Mouse (Mus musculus) lung, postnatal 36 days (tissue): ENCODE results near the gene Rpain.
A peak's percentile ranks its signal among the peaks of the same experiment; 100 is the strongest.

ENCODE experiments used
- DNase-seq: peaks from one replicate; pipeline ENCODE4 v3.0.0; 2022; ENCODE audit warnings: mixed read lengths

Gene Rpain

DNA sequence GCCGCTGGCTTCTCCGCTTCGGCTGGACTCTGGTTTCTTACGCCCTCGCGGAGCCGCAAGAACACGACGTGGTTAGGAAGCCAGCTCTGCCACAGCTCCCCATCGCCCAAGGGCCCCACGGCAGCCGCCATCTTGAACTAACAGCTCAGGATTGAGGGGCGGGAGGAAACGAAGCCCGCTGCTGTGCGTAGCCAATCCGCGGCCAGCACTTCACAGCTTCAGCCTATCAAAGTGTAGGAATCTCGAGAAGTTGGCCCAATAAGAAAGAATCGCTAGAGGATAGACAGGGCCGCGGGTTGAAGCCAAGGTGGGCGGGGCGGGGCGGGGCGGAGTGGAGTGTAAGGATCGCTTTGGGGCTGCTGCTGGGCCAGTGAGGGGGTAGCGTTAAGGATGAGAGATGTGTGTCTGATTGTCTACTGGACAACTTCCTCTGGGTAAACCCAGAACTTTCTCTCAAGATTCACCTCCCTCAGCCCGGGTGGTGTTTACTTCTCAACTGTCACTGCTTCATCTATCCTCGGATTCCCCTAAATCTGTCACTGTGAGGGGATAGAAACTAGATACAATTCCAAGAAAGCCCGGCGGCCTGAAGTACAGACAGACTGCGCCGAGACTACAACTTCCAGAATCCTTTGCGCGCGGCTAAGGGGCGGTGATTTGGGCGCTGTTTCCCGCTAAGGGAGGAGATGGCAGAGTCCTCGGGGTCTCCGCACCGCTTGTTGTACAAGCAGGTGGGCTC, at the start of gene Rpain, which contains the start of gene Nup88:
Rpain (plus strand) TSS at position 393 of the 739 bp plus-strand sequence.
Nup88 (minus strand) TSS at position 153 of the 739 bp plus-strand sequence.
- peak; percentile 97 for DNase-seq

GRCm38 (mm10) chr11:70931461-70931860, 38.6 kb upstream of the Rpain start:
- DNase-seq, result no peak

- DNase-seq, result no peak
Observed at GRCm38 (mm10) chr11:70935316-70935715, 34.7 kb upstream of the Rpain start.

DNA sequence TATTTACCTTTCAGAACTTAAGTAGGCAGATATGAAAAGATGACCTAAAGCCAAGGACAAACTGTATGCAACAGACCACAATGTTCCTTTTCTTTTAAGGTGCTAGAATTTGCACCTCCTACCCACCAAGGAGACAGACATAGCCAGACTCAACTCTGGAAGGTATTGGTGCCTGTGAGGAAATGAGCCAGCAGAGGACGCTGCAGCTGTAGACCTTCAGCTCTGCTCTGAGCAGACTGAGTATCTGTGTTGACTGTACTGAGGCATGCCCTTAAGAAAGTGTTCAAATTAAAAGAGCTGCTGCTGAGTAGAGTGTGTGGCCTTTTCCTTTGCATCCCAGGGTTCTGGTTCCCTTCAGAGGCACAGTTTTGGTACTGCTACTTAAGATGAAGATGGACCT, 27.4 kb upstream of the Rpain start:
- DNase-seq, result no peak

- DNase-seq, result no peak
Observed at GRCm38 (mm10) chr11:70943651-70944050, 26.4 kb upstream of the Rpain start.

DNA sequence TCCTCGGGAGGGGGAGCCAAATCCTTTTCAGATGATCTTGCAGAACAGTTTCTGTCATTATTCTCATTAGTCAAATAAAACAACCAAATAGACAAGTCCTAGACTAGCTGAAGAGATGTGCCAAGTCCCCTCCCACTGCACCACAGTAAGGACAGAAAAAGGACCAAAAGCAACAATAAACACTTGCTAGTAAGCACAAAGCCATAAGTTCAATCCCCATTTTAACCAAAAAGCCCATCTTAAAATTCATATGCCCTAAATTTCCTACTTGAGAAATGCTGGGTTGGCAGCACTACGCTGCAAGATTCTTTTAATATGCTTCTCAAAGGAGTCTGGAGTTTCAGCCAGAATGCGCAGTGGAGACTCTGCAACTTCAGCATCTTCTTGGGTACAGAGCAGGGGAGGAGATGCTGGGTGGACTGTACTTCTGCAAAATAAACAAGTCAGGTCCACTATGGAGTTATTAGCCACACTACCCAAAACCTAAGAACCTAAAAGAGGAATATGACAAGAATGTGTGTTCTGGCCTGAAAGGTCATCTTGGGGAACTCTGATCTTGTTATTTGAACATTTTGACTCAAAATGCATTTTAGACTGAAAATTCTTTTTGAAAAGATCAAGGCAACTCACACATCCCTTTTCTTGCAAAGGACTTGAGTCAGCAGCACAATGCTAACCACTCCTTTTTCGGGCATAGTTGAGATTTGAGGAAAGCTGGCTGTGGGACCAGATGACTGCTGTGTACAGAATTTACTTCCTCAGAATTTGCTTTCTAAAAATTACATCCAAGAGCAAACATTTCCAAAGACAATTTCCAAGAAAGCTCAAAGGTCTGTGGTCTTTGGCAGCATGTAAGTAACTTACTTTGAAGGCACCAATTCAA, 24.8 kb upstream of the Rpain start:
- DNase-seq, result no peak

- DNase-seq, result no peak
Observed at GRCm38 (mm10) chr11:70954711-70955110, 15.3 kb upstream of the Rpain start.

DNA sequence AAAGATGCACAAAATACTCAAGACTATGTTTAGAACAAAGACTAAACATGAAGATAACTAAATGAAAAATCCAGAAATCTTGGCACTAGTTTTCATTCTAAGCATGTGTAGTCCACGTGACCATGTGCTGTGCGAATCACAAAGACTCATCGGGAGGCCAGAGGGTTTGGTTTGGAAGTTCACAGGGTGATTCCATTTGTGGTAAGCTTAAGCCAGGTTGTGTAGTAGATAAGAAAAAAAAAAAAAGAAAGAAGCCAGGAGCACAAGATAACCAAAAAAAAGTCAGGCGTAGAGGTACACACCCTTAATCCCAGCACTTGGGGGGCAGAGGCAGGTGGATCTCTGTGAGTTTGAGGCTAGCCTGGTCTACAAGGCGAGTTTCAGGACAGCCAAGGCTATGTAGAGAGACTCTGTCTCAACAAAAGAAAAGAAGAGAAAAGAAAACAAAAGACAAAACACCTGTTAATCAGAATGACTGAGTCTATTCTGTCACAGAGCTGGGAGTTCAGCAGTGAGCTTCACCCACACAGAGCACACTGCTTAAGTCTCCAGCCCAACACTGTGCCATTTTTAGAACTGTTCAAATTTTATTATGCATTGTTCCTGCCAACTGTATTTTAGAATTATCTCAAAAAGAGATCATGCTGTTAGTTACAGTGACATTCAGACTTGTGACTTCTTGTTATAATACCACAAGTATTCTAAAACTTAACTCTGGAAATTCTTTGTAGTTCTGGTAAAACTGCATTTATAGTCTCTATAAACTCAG, 9.0 kb upstream of the Rpain start:
- no peak for DNase-seq

GRCm38 (mm10) chr11:70964222-70964907, 5.6 kb upstream of the Rpain start:
- DNase-seq, result no peak

DNA sequence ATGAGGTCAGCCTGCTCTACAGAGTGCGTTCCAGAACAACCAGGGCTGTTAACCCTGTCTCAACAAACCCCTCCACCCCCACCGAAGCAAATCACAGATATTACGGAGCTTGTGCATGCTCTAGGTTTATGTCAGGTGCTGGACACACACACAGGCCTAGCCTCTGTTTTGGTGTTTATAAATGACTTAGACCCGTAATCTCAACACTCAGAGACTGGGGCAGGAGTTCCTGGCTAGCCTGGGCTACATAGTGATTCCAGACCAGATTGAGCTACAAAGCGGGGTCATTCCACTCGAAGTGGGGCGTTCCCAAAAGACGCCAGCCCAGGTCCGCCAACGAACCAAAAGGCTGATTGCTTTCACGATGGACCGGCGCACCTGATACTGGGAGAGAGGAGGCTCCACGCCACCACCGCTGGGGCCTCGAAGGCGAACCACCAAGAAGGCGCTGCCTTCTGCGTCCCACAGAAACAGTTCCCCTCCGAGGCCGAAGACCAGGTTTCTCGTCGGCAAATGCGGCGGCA, 680 bp upstream of the Rpain start:
- no peak for DNase-seq

- peak; percentile 67 for DNase-seq
Observed at GRCm38 (mm10) chr11:70970560-70971540, 837 bp downstream of the Rpain start.

GRCm38 (mm10) chr11:70972586-70972985, 2.6 kb downstream of the Rpain start:
- no peak for DNase-seq

DNA sequence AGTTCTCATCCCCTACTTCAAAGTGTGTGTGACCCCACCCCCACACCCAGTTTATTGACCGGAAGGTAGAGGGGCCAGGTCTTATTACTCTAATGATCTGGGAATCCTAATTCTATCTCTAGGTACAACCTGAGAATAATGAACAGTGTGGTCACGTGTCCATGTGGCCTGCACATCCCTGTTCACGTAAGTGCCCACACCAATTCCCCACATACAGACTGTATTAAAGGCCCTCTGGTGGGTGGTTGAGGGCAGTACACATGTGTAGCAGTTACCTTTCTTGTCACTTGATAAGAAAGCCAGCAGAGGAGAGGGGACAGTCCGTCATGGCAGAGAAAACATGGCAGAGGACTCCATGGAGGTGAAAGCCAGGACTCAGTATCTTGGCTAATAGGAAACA, 3.9 kb downstream of the Rpain start:
- peak; percentile 11 for DNase-seq

- no peak for DNase-seq
Observed at GRCm38 (mm10) chr11:70975193-70975592, 5.2 kb downstream of the Rpain start.

DNA sequence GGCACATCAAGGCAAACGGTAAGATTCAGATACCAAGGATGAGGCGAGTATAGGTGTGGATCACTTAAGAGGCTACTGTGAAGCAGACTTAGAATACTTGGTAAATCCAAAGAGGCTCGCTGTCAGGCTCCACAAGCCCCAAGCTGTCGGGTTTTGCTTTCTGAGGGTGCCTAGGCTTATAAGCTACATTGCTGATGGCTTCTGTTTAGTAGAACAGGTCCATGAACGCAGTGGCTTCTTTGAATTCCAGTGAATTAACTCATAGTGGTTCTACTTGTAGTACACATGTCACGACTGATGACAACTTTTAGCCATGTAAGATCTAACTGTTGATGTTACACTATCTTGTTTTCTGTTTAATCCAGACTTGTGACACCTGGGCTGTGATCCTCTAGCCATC, 7.3 kb downstream of the Rpain start:
- no peak for DNase-seq

GRCm38 (mm10) chr11:70980232-70980631, 10.2 kb downstream of the Rpain start:
- DNase-seq, result no peak

DNA sequence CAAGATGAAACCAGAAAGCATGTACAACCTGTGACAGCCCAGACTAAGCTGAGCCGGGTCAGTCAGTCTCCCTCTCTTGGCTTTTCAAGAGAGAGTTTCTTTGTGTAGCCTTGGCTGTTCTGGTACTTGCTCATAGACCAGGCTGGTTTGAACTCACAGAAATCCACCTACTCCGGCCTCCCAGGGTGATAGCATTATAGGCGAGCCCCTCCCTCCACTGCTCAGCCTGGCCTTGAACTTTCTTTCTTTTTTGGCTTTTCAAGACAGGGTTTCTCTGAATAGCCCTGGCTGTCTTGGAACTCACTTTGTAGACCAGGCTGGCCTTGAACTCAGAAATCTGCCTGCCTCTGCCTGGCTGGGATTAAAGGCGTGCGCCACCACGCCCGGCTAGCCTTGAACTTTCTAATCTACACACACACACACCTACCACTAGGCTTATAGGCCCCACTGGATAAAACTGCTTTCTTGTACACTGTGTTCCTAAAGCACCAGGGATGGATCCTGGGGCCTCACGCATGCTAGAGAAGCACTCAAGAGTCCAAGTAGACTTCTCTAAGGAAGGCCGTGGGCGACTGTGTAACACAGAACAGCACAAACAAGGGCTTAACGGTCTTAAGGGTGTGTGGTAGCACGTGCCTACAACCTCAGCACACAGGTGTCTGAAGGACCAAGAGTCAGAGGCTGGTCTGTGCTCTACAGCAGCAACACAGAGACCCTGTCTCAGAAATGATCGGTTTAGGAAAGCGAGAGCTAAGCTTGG, 10.9 kb downstream of the Rpain start:
- DNase-seq, result no peak

DNA sequence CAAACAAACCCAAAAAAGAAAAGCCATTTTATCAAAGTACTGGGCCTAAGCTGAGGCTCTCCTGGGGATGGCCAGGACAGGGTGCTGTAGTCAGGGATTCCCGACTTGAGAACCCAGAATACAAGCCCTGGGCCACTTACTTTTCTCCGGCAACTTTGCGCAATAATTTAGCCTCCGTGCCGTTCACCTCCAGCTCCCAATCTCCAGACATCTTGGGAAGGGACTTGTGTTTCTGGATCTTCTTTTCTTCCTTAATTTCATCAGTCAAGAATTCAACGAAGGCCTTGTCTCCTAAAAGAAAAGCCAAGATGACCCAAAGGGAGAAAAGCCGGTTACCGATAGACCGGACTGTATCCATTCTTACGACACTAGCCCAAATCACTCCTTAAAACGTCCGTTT, 12.0 kb downstream of the Rpain start:
- DNase-seq, result no peak

GRCm38 (mm10) chr11:70982557-70983228, 12.7 kb downstream of the Rpain start, which contains the start of gene C1qbp:
TSS of gene C1qbp (minus strand) at chr11:70983026.
- DNase-seq, result peak; percentile 95

GRCm38 (mm10) chr11:71001167-71001566, 31.2 kb downstream of the Rpain start:
- no peak for DNase-seq
